Mouse (Mus musculus) testis, postnatal 10 days (tissue): Measurements from ENCODE around the gene Crim1.

Experiments
- DNase-seq: peaks from one replicate; pipeline ENCODE4 v3.0.0; 2021; ENCODE audit warnings: low spot score

Crim1 gene

GRCm38 (mm10) chr17:78209646-78210045 is 9.6 kb downstream of the Crim1 start:
- DNase-seq = no peak

GRCm38 (mm10) chr17:78211881-78212280 is 11.8 kb downstream of the Crim1 start:
- DNase-seq = no peak

- DNase-seq = no peak
Measured at GRCm38 (mm10) chr17:78213128-78213527, 13.1 kb downstream of the Crim1 start.

GRCm38 (mm10) chr17:78216526-78216925 is 16.5 kb downstream of the Crim1 start:
- DNase-seq = no peak

- DNase-seq = no peak
Measured at GRCm38 (mm10) chr17:78217406-78217805, 17.4 kb downstream of the Crim1 start.

- DNase-seq = no peak
Measured at GRCm38 (mm10) chr17:78218506-78219232, 18.6 kb downstream of the Crim1 start.

- peak; percentile 53 for DNase-seq
Measured at GRCm38 (mm10) chr17:78221007-78221642, 21.1 kb downstream of the Crim1 start.

- DNase-seq = no peak
Measured at GRCm38 (mm10) chr17:78221860-78222259, 21.8 kb downstream of the Crim1 start.

GRCm38 (mm10) chr17:78223988-78224387 is 23.9 kb downstream of the Crim1 start:
- DNase-seq = no peak

- DNase-seq = no peak
Measured at GRCm38 (mm10) chr17:78225547-78225946, 25.5 kb downstream of the Crim1 start.

GRCm38 (mm10) chr17:78227211-78227610 is 27.2 kb downstream of the Crim1 start:
- no peak for DNase-seq

- no peak for DNase-seq
Measured at GRCm38 (mm10) chr17:78231567-78231966, 31.5 kb downstream of the Crim1 start.

- DNase-seq = no peak
Measured at GRCm38 (mm10) chr17:78232703-78233102, 32.7 kb downstream of the Crim1 start.

- no peak for DNase-seq
Measured at GRCm38 (mm10) chr17:78233873-78234272, 33.8 kb downstream of the Crim1 start.

- DNase-seq = no peak
Measured at GRCm38 (mm10) chr17:78236126-78236525, 36.1 kb downstream of the Crim1 start.

- DNase-seq = no peak
Measured at GRCm38 (mm10) chr17:78237954-78238353, 37.9 kb downstream of the Crim1 start.

- DNase-seq = no peak
Measured at GRCm38 (mm10) chr17:78240161-78240560, 40.1 kb downstream of the Crim1 start.

GRCm38 (mm10) chr17:78241238-78241637 is 41.2 kb downstream of the Crim1 start:
- DNase-seq = no peak

- no peak for DNase-seq
Measured at GRCm38 (mm10) chr17:78244752-78245151, 44.7 kb downstream of the Crim1 start.

GRCm38 (mm10) chr17:78245444-78245843 is 45.4 kb downstream of the Crim1 start:
- no peak for DNase-seq

- DNase-seq = no peak
Measured at GRCm38 (mm10) chr17:78246634-78247383, 46.8 kb downstream of the Crim1 start.

- DNase-seq = no peak
Measured at GRCm38 (mm10) chr17:78248197-78248596, 48.1 kb downstream of the Crim1 start.

- no peak for DNase-seq
Measured at GRCm38 (mm10) chr17:78248943-78249342, 48.9 kb downstream of the Crim1 start.
